Mouse (Mus musculus) heart, postnatal 0 days (tissue): ENCODE data around the gene Lhfp.

Experiments used
- CTCF ChIP-seq: IDR thresholded peaks from 2 replicates; pipeline ENCODE4 v1.5.1; 2016; ENCODE audit warnings: antibody characterized with exemption, control low read depth, low read depth
- EP300 ChIP-seq: IDR thresholded peaks from 2 replicates; pipeline ENCODE4 v1.6.1; 2016; ENCODE audit warnings: antibody characterized with exemption, low read depth

GRCm38 (mm10) chr3:53225774-53226173 is 184.4 kb downstream of the Lhfp start:
- TF ChIP-seq CTCF (no peak), EP300 (no peak)
